Mouse (Mus musculus) right cerebral cortex, adult 2 months (tissue): ENCODE results near the gene Adgra3.

ENCODE experiments used
- DNase-seq, 2 experiments: peaks; one replicate each; pipeline ENCODE4 v3.0.0; 2021 to 2022; ENCODE audit warnings: low spot score in 2 of 2

The Adgra3 gene

DNA sequence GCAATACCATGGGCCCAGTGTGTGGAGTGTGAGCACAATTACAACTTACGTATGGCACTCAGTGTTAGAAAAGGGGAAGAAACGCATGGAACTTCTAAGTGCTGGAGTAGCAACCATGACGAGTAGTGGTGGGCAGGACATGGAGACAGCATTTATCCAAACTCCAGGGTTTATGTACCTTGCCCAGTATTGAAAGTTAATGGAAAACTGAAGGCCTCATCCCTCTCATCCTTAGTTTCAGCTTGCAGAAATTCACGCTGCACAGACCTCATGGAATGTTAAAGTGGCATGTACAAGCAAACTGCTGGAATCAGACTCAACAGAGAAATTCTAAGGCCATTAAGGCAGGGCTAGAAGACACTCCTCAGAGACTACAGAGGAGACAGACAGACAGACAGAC lies 84.6 kb downstream of the Adgra3 start:
- DNase-seq, result no peak

- DNase-seq, result no peak
These were observed 89.1 kb downstream of the Adgra3 start for GRCm38 (mm10) chr5:49969660-49970059.

DNA sequence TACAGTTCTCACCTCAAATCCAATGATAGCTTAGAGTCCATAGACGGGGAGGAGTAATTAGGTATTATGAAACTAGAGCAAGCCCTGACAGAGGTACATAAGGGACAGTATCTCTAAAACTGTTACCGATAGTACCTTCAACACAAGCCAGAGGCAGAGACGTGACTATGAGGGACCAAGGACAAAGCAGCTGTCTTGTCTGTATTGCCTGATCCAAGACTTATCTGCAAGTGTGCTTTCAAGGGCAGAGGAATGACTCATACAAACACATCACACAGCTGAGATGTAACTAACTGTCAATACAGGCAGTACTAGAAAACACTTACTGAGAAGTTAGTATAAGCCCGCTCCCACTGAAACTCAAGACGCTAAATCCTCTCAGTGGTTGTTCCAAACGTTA lies 91.1 kb downstream of the Adgra3 start:
- DNase-seq, result no peak

DNA sequence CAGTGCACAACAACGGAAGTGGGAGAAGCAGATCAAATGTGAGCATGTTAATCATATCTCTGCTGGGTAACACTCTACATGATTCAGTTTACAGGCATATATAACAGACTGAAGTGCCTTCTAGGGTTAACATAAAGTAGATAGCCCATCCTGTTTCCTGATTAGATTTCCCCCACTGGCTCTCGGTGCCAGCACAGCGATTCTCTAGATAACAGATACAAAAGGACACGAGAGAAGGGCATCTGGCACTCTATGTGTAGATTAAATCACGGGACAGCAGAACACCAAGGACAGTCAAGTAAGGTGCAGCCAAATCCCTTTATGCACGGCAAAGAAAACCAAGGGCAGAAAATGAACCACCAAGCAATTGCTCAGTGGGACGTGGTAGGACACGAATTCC lies 93.0 kb downstream of the Adgra3 start:
- DNase-seq, result no peak

DNA sequence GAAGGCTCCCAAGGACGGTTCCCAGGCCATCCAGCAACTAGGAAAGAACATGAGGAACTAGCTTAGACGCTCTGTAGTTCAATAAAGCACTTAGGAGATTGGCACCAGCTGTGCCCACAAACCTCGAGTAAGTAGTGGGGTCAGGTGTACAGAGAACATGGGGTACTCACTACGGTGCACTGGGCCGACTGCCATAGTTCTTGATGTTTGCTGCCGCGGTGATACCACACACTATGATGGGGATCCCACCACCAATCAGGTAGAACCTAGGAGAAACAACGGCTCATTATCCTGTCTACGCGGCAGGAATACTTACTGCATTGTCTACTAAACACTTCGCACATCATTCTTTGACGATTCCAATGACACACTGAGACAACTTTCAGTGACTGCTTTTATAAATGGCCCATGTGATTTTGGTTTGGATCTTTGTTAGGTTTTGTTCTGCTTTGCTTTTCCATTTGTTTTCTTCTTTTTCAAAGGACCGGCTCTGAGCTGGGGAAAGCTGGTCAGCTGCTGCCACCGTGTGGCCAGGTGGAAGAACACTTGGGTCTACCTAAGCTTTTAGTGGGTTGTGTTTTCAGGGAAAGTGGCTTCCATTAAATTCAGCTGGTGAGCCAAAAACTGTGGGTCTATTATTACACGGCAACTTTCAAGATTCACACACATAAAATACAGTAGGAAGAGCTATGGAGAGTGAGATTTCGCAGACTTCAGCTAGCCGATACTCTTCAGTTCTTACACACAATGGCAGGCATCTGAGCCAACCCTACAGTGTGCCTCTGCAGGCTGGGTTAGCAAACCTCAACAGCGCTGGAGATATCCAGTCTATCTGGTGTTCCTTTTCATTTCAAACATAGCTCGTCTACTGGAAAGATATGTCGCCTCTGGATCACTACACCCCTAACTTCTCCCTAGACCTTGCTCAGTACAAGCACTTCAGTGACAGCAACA lies 97.1 kb downstream of the Adgra3 start:
- peak; percentile 47 to 73 for DNase-seq

- DNase-seq, result no peak
These were observed 122.5 kb downstream of the Adgra3 start for GRCm38 (mm10) chr5:49936354-49936753.

GRCm38 (mm10) chr5:49924712-49925111 lies 134.1 kb downstream of the Adgra3 start:
- DNase-seq, result no peak

DNA sequence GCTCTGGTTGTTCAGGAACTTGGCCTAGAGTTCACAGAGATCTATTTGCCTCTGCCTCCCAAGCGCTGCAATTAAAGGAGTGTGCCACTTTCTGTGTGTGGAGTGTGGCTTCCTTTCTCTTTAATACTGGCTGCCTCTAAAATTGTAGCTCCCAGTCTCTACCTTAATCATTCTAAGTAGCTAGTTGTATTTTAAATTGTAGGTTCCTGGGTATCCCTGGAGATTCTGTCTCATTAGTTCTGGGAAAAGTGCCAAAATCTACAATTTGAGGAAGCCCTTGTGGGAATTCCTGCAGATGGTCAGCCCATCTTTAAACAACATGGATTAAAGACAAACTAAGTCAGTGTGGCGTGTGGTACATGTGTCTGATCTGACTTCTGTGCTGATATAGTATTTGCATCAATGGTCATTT lies 143.1 kb downstream of the Adgra3 start:
- DNase-seq, result no peak
